Mouse (Mus musculus): ENCODE data around the gene Sesn2.

DNA sequence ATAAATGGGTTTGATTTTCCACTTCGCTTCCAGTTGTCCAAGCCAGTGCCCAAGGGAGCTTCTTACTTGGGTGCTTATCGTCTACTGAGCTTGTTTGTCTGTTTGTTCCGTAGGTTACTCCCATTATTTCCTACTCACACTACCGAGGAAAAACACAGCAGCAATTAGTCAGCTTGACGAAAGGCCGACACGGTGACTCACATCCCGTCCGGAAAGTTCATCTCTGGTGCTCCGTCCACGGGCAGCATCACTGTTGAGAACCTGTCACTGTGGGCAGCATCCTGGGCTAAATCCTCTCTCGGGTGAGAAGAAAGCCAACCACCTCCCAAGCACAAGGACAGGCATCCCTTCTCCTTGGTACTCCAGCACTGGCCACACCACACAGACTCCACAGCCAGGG, 64.2 kb downstream of the Sesn2 start:
- TF ChIP-seq CTCF (IDR thresholded peaks at IDR 0.05; ENCODE audit: low read depth, low read length): no peak
- TF ChIP-seq POLR2A (IDR thresholded peaks at IDR 0.05; ENCODE audit: insufficient read depth, low read length): no peak
